Mouse (Mus musculus) erythroid progenitor cell, adult 5-6 weeks (primary cell): ENCODE data around the gene AL732309.1. TPM values are rescaled to one million over a fixed set of nuclear protein-coding genes. Genes with fewer than 3 reads are reported as not detected.

ENCODE experiments used
- total RNA-seq, 2 experiments: library from RNA; stranded (forward) in 1 of 2; stranded (reverse) in 1 of 2; fragments of 150-400 nt in 1 of 2; fragments of 186-747, 209-891 nt in 1 of 2; gene quantifications; 2 replicates each; pipeline versions ENCODE4 v1.2.3 to v1.2.4; 2015 to 2017; ENCODE audit warnings: low replicate concordance in 2 of 2

AL732309.1 gene
- total RNA-seq, 2 experiments from 2014 or later: 4.6 TPM; not detected in 1

Other genes starting within 250 kb of the AL732309.1 start
Only the 30 nearest of the 32 such genes appear.
- gene Nsmf, start 192.5 kb downstream of the AL732309.1 start, total RNA-seq (2015; ENCODE audit: low replicate concordance): 1.8 and 2.5 TPM in 2 replicates
- 2.1 and 3.9 TPM in 2 replicates for gene Nsmf, start 192.5 kb downstream of the AL732309.1 start, total RNA-seq (2017; ENCODE audit: low replicate concordance)
- gene Entpd8, start 166.6 kb downstream of the AL732309.1 start, total RNA-seq (2015; ENCODE audit: low replicate concordance): not detected in 2 replicates
- gene Entpd8, start 166.6 kb downstream of the AL732309.1 start, total RNA-seq (2017; ENCODE audit: low replicate concordance): not detected in 2 replicates
- gene Noxa1, start 151.7 kb downstream of the AL732309.1 start, total RNA-seq (2015; ENCODE audit: low replicate concordance): not detected in 2 replicates
- not detected in 2 replicates for gene Noxa1, start 151.7 kb downstream of the AL732309.1 start, total RNA-seq (2017; ENCODE audit: low replicate concordance)
- gene Nrarp, start 66.1 kb downstream of the AL732309.1 start, total RNA-seq (2015; ENCODE audit: low replicate concordance): 0.42 TPM in 1 of 2 replicates, not detected in the other
- gene Nrarp, start 66.1 kb downstream of the AL732309.1 start, total RNA-seq (2017; ENCODE audit: low replicate concordance): 0.64 and 3.0 TPM in 2 replicates
- gene Tor4a, start 50.0 kb downstream of the AL732309.1 start, total RNA-seq (2015; ENCODE audit: low replicate concordance): 2.9 and 5.4 TPM in 2 replicates
- gene Tor4a, start 50.0 kb downstream of the AL732309.1 start, total RNA-seq (2017; ENCODE audit: low replicate concordance): 0.30 and 2.2 TPM in 2 replicates
- 13.0 and 34.4 TPM in 2 replicates for gene Nelfb, start 35.4 kb downstream of the AL732309.1 start, total RNA-seq (2015; ENCODE audit: low replicate concordance)
- 15.2 and 29.9 TPM in 2 replicates for gene Nelfb, start 35.4 kb downstream of the AL732309.1 start, total RNA-seq (2017; ENCODE audit: low replicate concordance)
- not detected in 2 replicates for gene Stpg3, start 32.2 kb downstream of the AL732309.1 start, total RNA-seq (2015; ENCODE audit: low replicate concordance)
- gene Stpg3, start 32.2 kb downstream of the AL732309.1 start, total RNA-seq (2017; ENCODE audit: low replicate concordance): not detected in 2 replicates
- gene Fam166a, start 28.1 kb downstream of the AL732309.1 start, total RNA-seq (2015; ENCODE audit: low replicate concordance): not detected in 2 replicates
- gene Fam166a, start 28.1 kb downstream of the AL732309.1 start, total RNA-seq (2017; ENCODE audit: low replicate concordance): not detected in 2 replicates
- gene Tubb4b, start 22.2 kb downstream of the AL732309.1 start, total RNA-seq (2015; ENCODE audit: low replicate concordance): 940 and 950 TPM in 2 replicates
- gene Tubb4b, start 22.2 kb downstream of the AL732309.1 start, total RNA-seq (2017; ENCODE audit: low replicate concordance): 826 and 920 TPM in 2 replicates
- gene Slc34a3, start 12.5 kb downstream of the AL732309.1 start, total RNA-seq (2015; ENCODE audit: low replicate concordance): not detected in 2 replicates
- gene Slc34a3, start 12.5 kb downstream of the AL732309.1 start, total RNA-seq (2017; ENCODE audit: low replicate concordance): not detected in 2 replicates
- gene Rnf224, start 10.1 kb downstream of the AL732309.1 start, total RNA-seq (2015; ENCODE audit: low replicate concordance): not detected in 2 replicates
- not detected in 2 replicates for gene Rnf224, start 10.1 kb downstream of the AL732309.1 start, total RNA-seq (2017; ENCODE audit: low replicate concordance)
- gene Rnf208, start 4.6 kb downstream of the AL732309.1 start, total RNA-seq (2015; ENCODE audit: low replicate concordance): not detected in 2 replicates
- not detected in 2 replicates for gene Rnf208, start 4.6 kb downstream of the AL732309.1 start, total RNA-seq (2017; ENCODE audit: low replicate concordance)
- not detected in 2 replicates for gene Cysrt1, start 4.4 kb downstream of the AL732309.1 start, total RNA-seq (2015; ENCODE audit: low replicate concordance)
- not detected in 2 replicates for gene Cysrt1, start 4.4 kb downstream of the AL732309.1 start, total RNA-seq (2017; ENCODE audit: low replicate concordance)
- gene Tmem203, start 8.6 kb upstream of the AL732309.1 start, total RNA-seq (2015; ENCODE audit: low replicate concordance): 11.9 and 18.9 TPM in 2 replicates
- 1.8 and 8.5 TPM in 2 replicates for gene Tmem203, start 8.6 kb upstream of the AL732309.1 start, total RNA-seq (2017; ENCODE audit: low replicate concordance)
- 1.1 TPM in 1 of 2 replicates, not detected in the other for gene Tprn, start 15.8 kb upstream of the AL732309.1 start, total RNA-seq (2015; ENCODE audit: low replicate concordance)
- gene Tprn, start 15.8 kb upstream of the AL732309.1 start, total RNA-seq (2017; ENCODE audit: low replicate concordance): 1.0 and 2.2 TPM in 2 replicates
- gene Ssna1, start 25.6 kb upstream of the AL732309.1 start, total RNA-seq (2015; ENCODE audit: low replicate concordance): 114 and 128 TPM in 2 replicates
- gene Ssna1, start 25.6 kb upstream of the AL732309.1 start, total RNA-seq (2017; ENCODE audit: low replicate concordance): 46.2 and 81.0 TPM in 2 replicates
- gene Anapc2, start 25.6 kb upstream of the AL732309.1 start, total RNA-seq (2015; ENCODE audit: low replicate concordance): 34.6 and 55.8 TPM in 2 replicates
- gene Anapc2, start 25.6 kb upstream of the AL732309.1 start, total RNA-seq (2017; ENCODE audit: low replicate concordance): 29.7 and 40.0 TPM in 2 replicates
- not detected in 2 replicates for gene Tmem210, start 41.3 kb upstream of the AL732309.1 start, total RNA-seq (2015; ENCODE audit: low replicate concordance)
- gene Tmem210, start 41.3 kb upstream of the AL732309.1 start, total RNA-seq (2017; ENCODE audit: low replicate concordance): not detected in 2 replicates
- not detected in 2 replicates for gene Lrrc26, start 43.1 kb upstream of the AL732309.1 start, total RNA-seq (2015; ENCODE audit: low replicate concordance)
- gene Lrrc26, start 43.1 kb upstream of the AL732309.1 start, total RNA-seq (2017; ENCODE audit: low replicate concordance): not detected in 2 replicates
- gene Grin1, start 72.3 kb upstream of the AL732309.1 start, total RNA-seq (2015; ENCODE audit: low replicate concordance): not detected in 2 replicates
- not detected in 2 replicates for gene Grin1, start 72.3 kb upstream of the AL732309.1 start, total RNA-seq (2017; ENCODE audit: low replicate concordance)
- 20.9 and 40.2 TPM in 2 replicates for gene Man1b1, start 85.5 kb upstream of the AL732309.1 start, total RNA-seq (2015; ENCODE audit: low replicate concordance)
- 34.1 and 51.6 TPM in 2 replicates for gene Man1b1, start 85.5 kb upstream of the AL732309.1 start, total RNA-seq (2017; ENCODE audit: low replicate concordance)
- 4.7 TPM in 1 of 2 replicates, not detected in the other for gene Dpp7, start 109.5 kb upstream of the AL732309.1 start, total RNA-seq (2015; ENCODE audit: low replicate concordance)
- 0.68 and 6.2 TPM in 2 replicates for gene Dpp7, start 109.5 kb upstream of the AL732309.1 start, total RNA-seq (2017; ENCODE audit: low replicate concordance)
- gene Uap1l1, start 118.8 kb upstream of the AL732309.1 start, total RNA-seq (2015; ENCODE audit: low replicate concordance): 8.8 and 13.3 TPM in 2 replicates
- gene Uap1l1, start 118.8 kb upstream of the AL732309.1 start, total RNA-seq (2017; ENCODE audit: low replicate concordance): 0.30 and 2.7 TPM in 2 replicates
- 5.9 and 10.1 TPM in 2 replicates for gene Sapcd2, start 125.5 kb upstream of the AL732309.1 start, total RNA-seq (2015; ENCODE audit: low replicate concordance)
- gene Sapcd2, start 125.5 kb upstream of the AL732309.1 start, total RNA-seq (2017; ENCODE audit: low replicate concordance): 7.8 and 9.6 TPM in 2 replicates
- not detected in 2 replicates for gene Entpd2, start 149.0 kb upstream of the AL732309.1 start, total RNA-seq (2015; ENCODE audit: low replicate concordance)
- gene Entpd2, start 149.0 kb upstream of the AL732309.1 start, total RNA-seq (2017; ENCODE audit: low replicate concordance): not detected in 2 replicates
- gene Npdc1, start 152.5 kb upstream of the AL732309.1 start, total RNA-seq (2015; ENCODE audit: low replicate concordance): not detected in 2 replicates
- gene Npdc1, start 152.5 kb upstream of the AL732309.1 start, total RNA-seq (2017; ENCODE audit: low replicate concordance): not detected in 2 replicates
- 4.3 TPM in 1 of 2 replicates, not detected in the other for gene Fut7, start 176.4 kb upstream of the AL732309.1 start, total RNA-seq (2015; ENCODE audit: low replicate concordance)
- gene Fut7, start 176.4 kb upstream of the AL732309.1 start, total RNA-seq (2017; ENCODE audit: low replicate concordance): 0.77 TPM in 1 of 2 replicates, not detected in the other
- gene Abca2, start 181.8 kb upstream of the AL732309.1 start, total RNA-seq (2015; ENCODE audit: low replicate concordance): 5.0 and 5.8 TPM in 2 replicates
- 1.3 and 2.4 TPM in 2 replicates for gene Abca2, start 181.8 kb upstream of the AL732309.1 start, total RNA-seq (2017; ENCODE audit: low replicate concordance)
- gene Clic3, start 210.0 kb upstream of the AL732309.1 start, total RNA-seq (2015; ENCODE audit: low replicate concordance): not detected in 2 replicates
- gene Clic3, start 210.0 kb upstream of the AL732309.1 start, total RNA-seq (2017; ENCODE audit: low replicate concordance): not detected in 2 replicates
- 17.6 and 24.5 TPM in 2 replicates for gene Paxx, start 214.2 kb upstream of the AL732309.1 start, total RNA-seq (2015; ENCODE audit: low replicate concordance)
- 5.3 TPM in 1 of 2 replicates, not detected in the other for gene Paxx, start 214.2 kb upstream of the AL732309.1 start, total RNA-seq (2017; ENCODE audit: low replicate concordance)